Mouse (Mus musculus) MEL (cell line): ENCODE measurements at regions not wholly inside any gene's neighbourhood (a gene's known extent, or its start where the extent isn't known, plus 50 kb on each side); places are given as distances from the start of the nearest gene placed in this dataset.

Source experiments
- CHD1 ChIP-seq: IDR thresholded peaks from 2 replicates; pipeline ENCODE4 v1.6.1; 2012; ENCODE audit warnings: low read depth, mild to moderate bottlenecking, inconsistent platforms, low read length, improper control_type of control experiment
- CHD2 ChIP-seq: IDR thresholded peaks from 2 replicates; pipeline ENCODE4 v1.6.1; 2011; ENCODE audit warnings: low read length, improper control_type of control experiment
- CTCF ChIP-seq, 3 experiments: IDR thresholded peaks in 2 of 3; conservative IDR thresholded peaks in 1 of 3; 2 replicates each; pipeline ENCODE4 v1.5.1; 2011 to 2012; ENCODE audit warnings: low read length in 3 of 3, low read depth in 2 of 3, mild to moderate bottlenecking in 2 of 3, improper control_type of control experiment in 1 of 3, inconsistent platforms in 1 of 3, mixed read lengths in 1 of 3, moderate library complexity in 1 of 3; ENCODE audit not compliant: control insufficient read depth in 1 of 3, insufficient read depth in 1 of 3, poor library complexity in 1 of 3, severe bottlenecking in 1 of 3
- EP300 ChIP-seq, 2 experiments: IDR thresholded peaks; 2 replicates each; pipeline ENCODE4 v1.6.1; 2011; ENCODE audit warnings: improper control_type of control experiment in 2 of 2, low read length in 2 of 2, low read depth in 1 of 2, mild to moderate bottlenecking in 1 of 2
- MAFK ChIP-seq: IDR thresholded peaks from 2 replicates; pipeline ENCODE4 v1.6.1; 2011; ENCODE audit warnings: low read depth, mild to moderate bottlenecking, low read length, improper control_type of control experiment, borderline replicate concordance
- MAX ChIP-seq: IDR thresholded peaks from 2 replicates; pipeline ENCODE4 v1.6.1; 2011; ENCODE audit warnings: low read length, improper control_type of control experiment
- POLR2A ChIP-seq, 2 experiments: IDR thresholded peaks; 2 replicates each; pipeline ENCODE4 v1.6.1; 2011 to 2012; ENCODE audit warnings: low read length in 2 of 2, mild to moderate bottlenecking in 2 of 2, control low read depth in 1 of 2, improper control_type of control experiment in 1 of 2, low read depth in 1 of 2, moderate library complexity in 1 of 2; ENCODE audit not compliant: control insufficient read depth in 1 of 2, insufficient read depth in 1 of 2, poor library complexity in 1 of 2
- USF1 ChIP-seq: IDR thresholded peaks from 2 replicates; pipeline ENCODE4 v1.6.1; 2014; ENCODE audit warnings: low read depth, mild to moderate bottlenecking, inconsistent platforms, low read length, improper control_type of control experiment, moderate library complexity

DNA sequence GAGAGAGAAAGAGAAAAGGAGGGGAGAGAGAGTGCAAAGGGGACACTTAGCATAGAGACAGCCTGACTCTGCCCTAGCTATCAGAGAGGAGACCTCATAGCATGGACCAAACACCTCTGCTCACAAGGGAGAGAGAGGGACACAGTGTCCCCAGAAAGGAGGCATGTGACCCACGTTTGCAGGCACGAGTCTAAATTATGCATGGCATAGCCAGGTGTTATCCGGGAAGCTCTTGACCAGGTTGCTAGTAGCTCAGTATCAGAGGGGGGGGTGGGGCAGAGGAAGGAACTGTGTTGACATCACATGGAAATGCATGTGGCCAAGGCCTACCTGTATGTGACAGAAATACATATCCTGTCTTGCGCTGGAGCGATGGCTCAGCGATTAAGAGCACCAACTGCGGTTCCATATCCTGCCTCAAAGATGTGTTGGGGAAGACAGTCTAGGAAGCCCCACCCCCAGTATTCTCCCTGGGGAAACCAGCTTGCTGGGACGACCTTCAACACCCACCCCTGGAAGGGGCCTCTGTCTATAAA, 84.5 kb upstream of the Tnrc6c start:
- TF ChIP-seq POLR2A (IDR thresholded peaks at IDR 0.05; ENCODE audit: control insufficient read depth in 1 of 2, insufficient read depth in 1 of 2, low read depth in 1 of 2, low read length in 2 of 2, poor library complexity in 1 of 2) (no peak), CHD1 (no peak), CHD2 (no peak), EP300 (IDR thresholded peaks at IDR 0.05; ENCODE audit: low read depth in 1 of 2, low read length in 2 of 2) (no peak), USF1 (no peak), MAX (no peak), MAFK (no peak), CTCF (IDR thresholded peaks at IDR 0.05 in 2 of 3, conservative IDR thresholded peaks at IDR 0.05 in 1 of 3; ENCODE audit: control insufficient read depth in 1 of 3, insufficient read depth in 1 of 3, low read depth in 2 of 3, low read length in 3 of 3, poor library complexity in 1 of 3, severe bottlenecking in 1 of 3) (no peak)
